Mouse (Mus musculus) lung, embryonic 14.5 days (tissue): ENCODE data around the gene Cgnl1. TPM values are rescaled to one million over a fixed set of nuclear protein-coding genes. Genes with fewer than 3 reads are reported as not detected.

Experiments used
- ATAC-seq: fragments of 200-750 bp; cut with Nextera tagmentation; 2 replicates; pipeline ENCODE4 v1.8.0; 2017; ENCODE audit warnings: mild to moderate bottlenecking, moderate TSS enrichment, moderate library complexity; ENCODE audit not compliant: insufficient read depth
- DNase-seq: peaks from one replicate; pipeline ENCODE4 v3.0.0-alpha.2; 2015
- H3K27ac ChIP-seq: fragments of 300-500 bp; sonication (generic); 2 replicates; pipeline ENCODE4 v1.5.1; 2014; ENCODE audit warnings: low read depth, mild to moderate bottlenecking, moderate library complexity
- H3K27me3 ChIP-seq: fragments of 300-500 bp; sonication (generic); 2 replicates; pipeline ENCODE4 v1.6.1; 2014; ENCODE audit warnings: low read length, control low read depth; ENCODE audit not compliant: insufficient read depth
- H3K36me3 ChIP-seq: fragments of 300-500 bp; sonication (generic); 2 replicates; pipeline ENCODE4 v1.6.1; 2014; ENCODE audit warnings: control low read depth; ENCODE audit not compliant: insufficient read depth
- H3K4me1 ChIP-seq: fragments of 300-500 bp; sonication (generic); 2 replicates; pipeline ENCODE4 v1.6.1; 2014; ENCODE audit warnings: antibody characterized with exemption, control low read depth; ENCODE audit not compliant: insufficient read depth
- H3K4me2 ChIP-seq: fragments of 300-500 bp; sonication (generic); 2 replicates; pipeline ENCODE4 v1.6.1; 2014; ENCODE audit warnings: mild to moderate bottlenecking
- H3K4me3 ChIP-seq: fragments of 300-500 bp; sonication (generic); 2 replicates; pipeline ENCODE4 v1.5.1; 2014; ENCODE audit warnings: low read depth, low read length
- H3K9ac ChIP-seq: fragments of 300-500 bp; sonication (generic); 2 replicates; pipeline ENCODE4 v1.6.1; 2014
- H3K9me3 ChIP-seq: fragments of 300-500 bp; sonication (generic); 2 replicates; pipeline ENCODE4 v1.6.1; 2016; ENCODE audit warnings: low read depth, low read length, control low read depth
- CTCF ChIP-seq: IDR thresholded peaks from 2 replicates; pipeline ENCODE4 v1.5.1; 2016; ENCODE audit warnings: antibody characterized with exemption, low read depth
- WGBS: fragments of 180-500 bp; shearing (Covaris S2); extraction: QIAGEN DNeasy Blood & Tissue Kit; methylation state at CpG from one replicate; pipeline ENCODE4 v1.1.7; 2014; 5-methylcytosine and 5-hydroxymethylcytosine counted together
- polyA plus RNA-seq: library from polyadenylated mRNA; unstranded; fragments of >200 nt; fragmentation: Nextera tagmentation; extraction: Ambion mirVana; gene quantifications from 2 replicates; pipeline ENCODE4 v1.2.1, GENCODE M21; 2014

Cgnl1 gene
- polyA plus RNA-seq, 1 experiment from 2014 or later: 19.3 TPM

GRCm38 (mm10) chr9:71746405-71746804 is 25.0 kb downstream of the Cgnl1 start:
- no peak overlapping the region for H3K4me3 ChIP-seq
- TF ChIP-seq CTCF: no peak
- H3K27ac ChIP-seq: no peak overlapping the region
- DNase-seq (no peak), ATAC-seq (no peak)
- H3K9ac ChIP-seq: no peak overlapping the region
- WGBS: 43% methylated on average over 4 of the region's 4 CpGs
- H3K27me3 ChIP-seq: no peaks in the 10 kb centered on the region
- H3K4me2 ChIP-seq: no peak overlapping the region
- H3K4me1 ChIP-seq: peaks cover 11% of the 10 kb centered on the region; the same call in 1 of the 2 replicates
- H3K9me3 ChIP-seq: no peaks in the 10 kb centered on the region
- no peaks in the 10 kb centered on the region for H3K36me3 ChIP-seq

GRCm38 (mm10) chr9:71738081-71738930 is 33.1 kb downstream of the Cgnl1 start:
- H3K9ac ChIP-seq: no peak overlapping the region
- H3K27ac ChIP-seq: no peak overlapping the region
- no peaks in the 10 kb centered on the region for H3K36me3 ChIP-seq
- no peak overlapping the region for H3K4me2 ChIP-seq
- DNase-seq: no peak
- 0 out of 2 replicates have a peak, but pooled peaks cover 8% of the 10 kb centered on the region for H3K4me1 ChIP-seq
- H3K4me3 ChIP-seq: no peak overlapping the region
- H3K9me3 ChIP-seq: no peaks in the 10 kb centered on the region
- TF ChIP-seq CTCF: no peak
- no peaks in the 10 kb centered on the region for H3K27me3 ChIP-seq
- no peak for ATAC-seq
- WGBS: 61% methylated on average over 12 of the region's 12 CpGs

- Histone ChIP-seq H3K4me1 (0 out of 2 replicates have a peak, but pooled peaks cover 8% of the 10 kb centered on the region), H3K36me3 (no peaks in the 10 kb centered on the region), H3K9me3 (no peaks in the 10 kb centered on the region), H3K27ac (no peak overlapping the region), H3K9ac (no peak overlapping the region), H3K27me3 (no peaks in the 10 kb centered on the region), H3K4me3 (no peak overlapping the region), H3K4me2 (no peak overlapping the region)
- WGBS: 55% methylated on average over 3 of the region's 3 CpGs
- DNase-seq: peak; percentile 34
- ATAC-seq: no peak
- no peak for TF ChIP-seq CTCF
Measured at GRCm38 (mm10) chr9:71737257-71738023, 34.0 kb downstream of the Cgnl1 start.

- H3K27ac ChIP-seq: no peak overlapping the region
- no peak overlapping the region for H3K4me2 ChIP-seq
- H3K36me3 ChIP-seq: no peaks in the 10 kb centered on the region
- 0 out of 2 replicates have a peak, but pooled peaks cover 8% of the 10 kb centered on the region for H3K4me1 ChIP-seq
- ATAC-seq (no peak), DNase-seq (no peak)
- H3K27me3 ChIP-seq: no peaks in the 10 kb centered on the region
- TF ChIP-seq CTCF: no peak
- 87% methylated on average over 7 of the region's 7 CpGs for WGBS
- H3K9ac ChIP-seq: no peak overlapping the region
- no peak overlapping the region for H3K4me3 ChIP-seq
- no peaks in the 10 kb centered on the region for H3K9me3 ChIP-seq
Measured at GRCm38 (mm10) chr9:71735886-71736285, 35.5 kb downstream of the Cgnl1 start.

GRCm38 (mm10) chr9:71733559-71733958 is 37.8 kb downstream of the Cgnl1 start:
- H3K27ac ChIP-seq: no peak overlapping the region
- no peak overlapping the region for H3K9ac ChIP-seq
- no peak for TF ChIP-seq CTCF
- H3K9me3 ChIP-seq: no peaks in the 10 kb centered on the region
- H3K4me1 ChIP-seq: peaks cover 18% of the 10 kb centered on the region; the same call in 1 of the 2 replicates
- H3K36me3 ChIP-seq: no peaks in the 10 kb centered on the region
- ATAC-seq: no peak
- no peak for DNase-seq
- no peak overlapping the region for H3K4me2 ChIP-seq
- no peaks in the 10 kb centered on the region for H3K27me3 ChIP-seq
- H3K4me3 ChIP-seq: no peak overlapping the region
- 34% methylated on average over 2 of the region's 2 CpGs for WGBS

- no peak overlapping the region for H3K4me2 ChIP-seq
- no peak overlapping the region for H3K27ac ChIP-seq
- H3K4me3 ChIP-seq: no peak overlapping the region
- H3K4me1 ChIP-seq: peaks cover 10% of the 10 kb centered on the region; the same call in 1 of the 2 replicates
- no peak for TF ChIP-seq CTCF
- no peaks in the 10 kb centered on the region for H3K9me3 ChIP-seq
- no peak overlapping the region for H3K9ac ChIP-seq
- H3K27me3 ChIP-seq: no peaks in the 10 kb centered on the region
- ATAC-seq: peak; percentile 44; the same call in 1 of the 2 replicates
- 40% methylated on average over 5 of the region's 5 CpGs for WGBS
- DNase-seq: peak; percentile 68
- H3K36me3 ChIP-seq: peaks cover 14% of the 10 kb centered on the region
Measured at GRCm38 (mm10) chr9:71728822-71729311, 42.5 kb downstream of the Cgnl1 start.

- no peaks in the 10 kb centered on the region for H3K27me3 ChIP-seq
- 54% methylated on average over 4 of the region's 4 CpGs for WGBS
- H3K36me3 ChIP-seq: peaks cover 14% of the 10 kb centered on the region
- DNase-seq (no peak), ATAC-seq (no peak)
- no peak overlapping the region for H3K27ac ChIP-seq
- no peak overlapping the region for H3K9ac ChIP-seq
- no peak for TF ChIP-seq CTCF
- H3K4me2 ChIP-seq: no peak overlapping the region
- H3K4me3 ChIP-seq: no peak overlapping the region
- H3K4me1 ChIP-seq: peaks cover 10% of the 10 kb centered on the region; the same call in 1 of the 2 replicates
- H3K9me3 ChIP-seq: no peaks in the 10 kb centered on the region
Measured at GRCm38 (mm10) chr9:71727233-71727632, 44.2 kb downstream of the Cgnl1 start.
